Mouse (Mus musculus) lung, postnatal 0 days (tissue): ENCODE measurements around the gene Eif3k. TPM values are rescaled to one million over a fixed set of nuclear protein-coding genes. Genes with fewer than 3 reads are reported as not detected.
A peak's percentile ranks its signal among the peaks of the same experiment; 100 is the strongest.

Source experiments
- ATAC-seq: fragments of 200-750 bp; cut with Nextera tagmentation; 2 replicates; pipeline ENCODE4 v1.8.0; 2017; ENCODE audit warnings: moderate library complexity
- DNase-seq: peaks from one replicate; pipeline ENCODE4 v3.0.0-alpha.2; 2016; ENCODE audit warnings: low spot score
- H3K27ac ChIP-seq: fragments of 300-500 bp; sonication (generic); 2 replicates; pipeline ENCODE4 v1.5.1; 2014; ENCODE audit warnings: antibody characterized with exemption, mild to moderate bottlenecking, low read length, mixed read lengths
- H3K27me3 ChIP-seq: fragments of 300-500 bp; sonication (generic); replicated peaks from 2 replicates; pipeline ENCODE4 v1.6.1; 2014; ENCODE audit warnings: low read length, mixed read lengths; ENCODE audit not compliant: insufficient read depth
- H3K36me3 ChIP-seq: fragments of 300-500 bp; sonication (generic); 2 replicates; pipeline ENCODE4 v1.6.1; 2014; ENCODE audit warnings: low read length, mixed read lengths; ENCODE audit not compliant: insufficient read depth
- H3K4me1 ChIP-seq: fragments of 300-500 bp; sonication (generic); 2 replicates; pipeline ENCODE4 v1.6.1; 2014; ENCODE audit warnings: antibody characterized with exemption, low read depth, low read length, mixed read lengths; ENCODE audit not compliant: insufficient read depth
- H3K4me2 ChIP-seq: fragments of 300-500 bp; sonication (generic); replicated peaks from 2 replicates; pipeline ENCODE4 v1.6.1; 2014; ENCODE audit warnings: low read depth, mild to moderate bottlenecking, low read length, moderate library complexity, mixed read lengths
- H3K4me3 ChIP-seq: fragments of 300-500 bp; sonication (generic); 2 replicates; pipeline ENCODE4 v1.5.1; 2014; ENCODE audit warnings: low read depth, low read length
- H3K9ac ChIP-seq: fragments of 300-500 bp; sonication (generic); replicated peaks from 2 replicates; pipeline ENCODE4 v1.6.1; 2014; ENCODE audit warnings: low read depth, mild to moderate bottlenecking
- H3K9me3 ChIP-seq: fragments of 300-500 bp; sonication (generic); 2 replicates; pipeline ENCODE4 v1.6.1; 2016; ENCODE audit warnings: low read length, mixed read lengths
- CTCF ChIP-seq: IDR thresholded peaks from 2 replicates; pipeline ENCODE4 v1.5.1; 2016; ENCODE audit warnings: antibody characterized with exemption, mild to moderate bottlenecking
- EP300 ChIP-seq: IDR thresholded peaks from 2 replicates; pipeline ENCODE4 v1.6.1; 2016; ENCODE audit warnings: antibody characterized with exemption, mild to moderate bottlenecking, control low read depth
- WGBS: fragments of 180-500 bp; shearing (Covaris S2); extraction: QIAGEN DNeasy Blood & Tissue Kit; methylation state at CpG from one replicate; pipeline ENCODE4 v1.1.7; 2014; 5-methylcytosine and 5-hydroxymethylcytosine counted together
- polyA plus RNA-seq: library from polyadenylated mRNA; unstranded; fragments of >200 nt; fragmentation: Nextera tagmentation; extraction: Ambion mirVana; gene quantifications from 2 replicates; pipeline ENCODE4 v1.2.1, GENCODE M21; 2015

The Eif3k gene
- polyA plus RNA-seq, 1 experiment from 2014 or later: 294 TPM

GRCm38 (mm10) chr7:29008714-29009113 is 27.1 kb upstream of the Eif3k start:
- WGBS: 50% methylated on average over 9 of the region's 9 CpGs
- ATAC-seq: no peak

DNA sequence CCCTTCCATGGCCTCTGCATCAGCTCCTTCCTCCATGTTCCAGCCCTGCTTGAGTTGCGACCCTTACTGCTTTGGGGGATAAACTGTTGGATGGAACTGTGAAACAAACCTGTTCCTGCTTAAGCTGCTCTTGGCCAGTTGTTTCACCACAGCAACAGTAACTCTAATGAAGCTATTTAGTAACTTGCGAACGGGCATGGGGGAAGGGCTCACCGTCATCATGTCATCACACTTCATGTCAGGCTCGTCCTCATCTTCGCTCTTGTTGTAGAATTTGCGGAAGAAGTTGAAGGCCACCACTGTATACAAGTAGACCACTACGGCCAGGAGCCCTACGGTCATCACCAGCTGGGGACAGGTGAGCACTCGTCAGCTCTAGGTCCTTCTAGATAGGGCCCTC is 26.5 kb upstream of the Eif3k start:
- H3K27ac ChIP-seq: no peak overlapping the region
- ATAC-seq (no peak), DNase-seq (no peak)
- no peak overlapping the region for H3K4me2 ChIP-seq
- no peak overlapping the region for H3K4me3 ChIP-seq
- H3K9ac ChIP-seq: no peak overlapping the region
- H3K4me1 ChIP-seq: no peaks in the 10 kb centered on the region
- H3K9me3 ChIP-seq: no peaks in the 10 kb centered on the region
- no peak for TF ChIP-seq EP300
- no peak for TF ChIP-seq CTCF
- no peaks in the 10 kb centered on the region for H3K27me3 ChIP-seq
- no peaks in the 10 kb centered on the region for H3K36me3 ChIP-seq
- 86% methylated on average over 10 of the region's 10 CpGs for whole genome bisulfite sequencing

More at GRCm38 (mm10) chr7:29008714-29009113, 27.1 kb upstream of the Eif3k start:
- Histone ChIP-seq H3K4me2 (no peak overlapping the region), H3K9me3 (no peaks in the 10 kb centered on the region), H3K4me1 (no peaks in the 10 kb centered on the region), H3K4me3 (no peak overlapping the region), H3K9ac (no peak overlapping the region), H3K27ac (no peak overlapping the region), H3K27me3 (no peaks in the 10 kb centered on the region), H3K36me3 (no peaks in the 10 kb centered on the region)
- no peak for TF ChIP-seq CTCF
- no peak for TF ChIP-seq EP300
- peak; percentile 22 for DNase-seq

- ATAC-seq (no peak), DNase-seq (no peak)
- no peak overlapping the region for H3K4me2 ChIP-seq
- H3K27ac ChIP-seq: no peak overlapping the region
- H3K4me3 ChIP-seq: no peak overlapping the region
- TF ChIP-seq CTCF: no peak
- TF ChIP-seq EP300: no peak
- H3K9me3 ChIP-seq: no peaks in the 10 kb centered on the region
- no peak overlapping the region for H3K9ac ChIP-seq
- no peaks in the 10 kb centered on the region for H3K4me1 ChIP-seq
- WGBS: 62% methylated on average over 9 of the region's 9 CpGs
- H3K27me3 ChIP-seq: no peaks in the 10 kb centered on the region
- no peaks in the 10 kb centered on the region for H3K36me3 ChIP-seq
Measured at GRCm38 (mm10) chr7:29007224-29008101, 25.8 kb upstream of the Eif3k start.

GRCm38 (mm10) chr7:29000651-29001605 is 19.3 kb upstream of the Eif3k start:
- H3K36me3 ChIP-seq: no peaks in the 10 kb centered on the region
- H3K4me3 ChIP-seq: peak overlapping the region; percentile 28
- H3K27ac ChIP-seq: no peak overlapping the region
- 4% methylated on average over 43 of the region's 43 CpGs for WGBS
- no peaks in the 10 kb centered on the region for H3K27me3 ChIP-seq
- TF ChIP-seq EP300 (no peak), CTCF (no peak)
- H3K9ac ChIP-seq: 0 out of 2 replicates have a peak overlapping the region, but pooled peaks have one; percentile 12
- peaks cover 7% of the 10 kb centered on the region; the same call in 1 of the 2 replicates for H3K4me1 ChIP-seq
- no peaks in the 10 kb centered on the region for H3K9me3 ChIP-seq
- H3K4me2 ChIP-seq: peak overlapping the region; percentile 68
- ATAC-seq: peak; percentile 87
- peak; percentile 67 for DNase-seq

DNA sequence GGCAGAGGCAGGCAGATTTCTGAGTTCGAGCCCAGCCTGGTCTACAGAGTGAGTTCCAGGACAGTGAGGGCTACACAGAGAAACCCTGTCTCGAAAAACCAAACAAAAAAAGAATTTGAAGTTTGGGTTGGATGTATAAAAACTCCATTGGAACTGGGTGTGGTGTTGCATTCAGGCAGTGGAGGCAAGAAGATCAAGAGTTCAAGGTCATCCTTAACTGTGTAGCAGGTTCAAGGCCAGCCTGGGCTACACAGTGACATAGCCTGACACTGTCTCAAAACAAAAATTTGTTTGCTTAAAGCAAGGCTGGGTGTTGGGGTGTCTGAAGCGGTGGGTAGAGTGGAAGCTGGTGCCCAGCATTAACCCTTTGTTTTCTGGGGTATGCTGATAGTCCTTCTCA is 11.7 kb upstream of the Eif3k start:
- TF ChIP-seq CTCF (no peak), EP300 (no peak)
- 86% methylated on average over 3 of the region's 3 CpGs for WGBS

GRCm38 (mm10) chr7:28992997-28993396 is 11.3 kb upstream of the Eif3k start:
- WGBS: 78% methylated on average over 3 of the region's 3 CpGs

More for the DNA sequence above, 11.7 kb upstream of the Eif3k start:
- H3K9ac ChIP-seq: no peak overlapping the region
- ATAC-seq (no peak), DNase-seq (no peak)
- H3K4me3 ChIP-seq: no peak overlapping the region
- H3K4me2 ChIP-seq: no peak overlapping the region
- H3K27ac ChIP-seq: no peak overlapping the region
- no peaks in the 10 kb centered on the region for H3K36me3 ChIP-seq
- H3K4me1 ChIP-seq: no peaks in the 10 kb centered on the region
- no peaks in the 10 kb centered on the region for H3K27me3 ChIP-seq
- no peaks in the 10 kb centered on the region for H3K9me3 ChIP-seq

More at GRCm38 (mm10) chr7:28992997-28993396, 11.3 kb upstream of the Eif3k start:
- H3K4me1 ChIP-seq: no peaks in the 10 kb centered on the region
- no peak overlapping the region for H3K9ac ChIP-seq
- H3K9me3 ChIP-seq: no peaks in the 10 kb centered on the region
- no peak overlapping the region for H3K4me3 ChIP-seq
- DNase-seq (no peak), ATAC-seq (no peak)
- no peaks in the 10 kb centered on the region for H3K27me3 ChIP-seq
- H3K36me3 ChIP-seq: no peaks in the 10 kb centered on the region
- H3K4me2 ChIP-seq: no peak overlapping the region
- H3K27ac ChIP-seq: no peak overlapping the region
- TF ChIP-seq CTCF: no peak
- TF ChIP-seq EP300: no peak
